Mouse (Mus musculus): ENCODE results near the gene Rmdn2. TPM values are rescaled to one million over a fixed set of nuclear protein-coding genes. Genes with fewer than 3 reads are reported as not detected.

Rmdn2 gene
- total RNA-seq, 2 experiments from 2014 or later, result 12.2 to 14.7 TPM

- peak; percentile 67 to 73 for DNase-seq (ENCODE audit: low spot score in 2 of 2)
- intact Hi-C loops (cut with DNase I), result no loop called here
These were observed 3.3 kb downstream of the Rmdn2 start for GRCm38 (mm10) chr17:79614691-79615588.

GRCm38 (mm10) chr17:79615897-79616296, 4.2 kb downstream of the Rmdn2 start:
- intact Hi-C loops (cut with DNase I), result no loop called here
- DNase-seq (ENCODE audit: low spot score in 2 of 2), result no peak

GRCm38 (mm10) chr17:79616621-79617020, 5.0 kb downstream of the Rmdn2 start:
- intact Hi-C loops (cut with DNase I), result no loop called here
- no peak for DNase-seq (ENCODE audit: low spot score in 2 of 2)

- intact Hi-C loops (cut with DNase I), result no loop called here
- DNase-seq (ENCODE audit: low spot score in 2 of 2), result no peak
These were observed 6.8 kb downstream of the Rmdn2 start for GRCm38 (mm10) chr17:79618455-79618854.

GRCm38 (mm10) chr17:79618984-79619383, 7.3 kb downstream of the Rmdn2 start:
- no peak for DNase-seq (ENCODE audit: low spot score in 2 of 2)
- intact Hi-C loops (cut with DNase I), result no loop called here

GRCm38 (mm10) chr17:79622050-79622449, 10.4 kb downstream of the Rmdn2 start:
- intact Hi-C loops (cut with DNase I), result no loop called here
- no peak for DNase-seq (ENCODE audit: low spot score in 2 of 2)

- intact Hi-C loops (cut with DNase I), result no loop called here
These were observed 10.9 kb downstream of the Rmdn2 start for GRCm38 (mm10) chr17:79622574-79622973.

GRCm38 (mm10) chr17:79623841-79624240, 12.2 kb downstream of the Rmdn2 start:
- intact Hi-C loops (cut with DNase I), result no loop called here
- no peak for DNase-seq (ENCODE audit: low spot score in 2 of 2)

More at GRCm38 (mm10) chr17:79622574-79622973, 10.9 kb downstream of the Rmdn2 start:
- no peak for DNase-seq (ENCODE audit: low spot score in 2 of 2)

GRCm38 (mm10) chr17:79626241-79626816, 14.7 kb downstream of the Rmdn2 start:
- peak in 1 of 2 experiments; percentile 13 for DNase-seq (ENCODE audit: low spot score in 2 of 2)
- intact Hi-C loops (cut with DNase I), result no loop called here

GRCm38 (mm10) chr17:79649893-79650292, 38.2 kb downstream of the Rmdn2 start:
- no peak for DNase-seq (ENCODE audit: low spot score in 2 of 2)
- intact Hi-C loops (cut with DNase I), result no loop called here

- intact Hi-C loops (cut with DNase I), result no loop called here
- DNase-seq (ENCODE audit: low spot score in 2 of 2), result no peak
These were observed 38.6 kb downstream of the Rmdn2 start for GRCm38 (mm10) chr17:79650297-79650696.

GRCm38 (mm10) chr17:79653171-79653570, 41.5 kb downstream of the Rmdn2 start:
- intact Hi-C loops (cut with DNase I), result no loop called here
- no peak for DNase-seq (ENCODE audit: low spot score in 2 of 2)

- DNase-seq (ENCODE audit: low spot score in 2 of 2), result no peak
- intact Hi-C loops (cut with DNase I), result no loop called here
These were observed 42.5 kb downstream of the Rmdn2 start for GRCm38 (mm10) chr17:79654187-79654586.

GRCm38 (mm10) chr17:79657785-79658184, 46.1 kb downstream of the Rmdn2 start:
- intact Hi-C loops (cut with DNase I), result no loop called here
- DNase-seq (ENCODE audit: low spot score in 2 of 2), result no peak

- DNase-seq (ENCODE audit: low spot score in 2 of 2), result no peak
- intact Hi-C loops (cut with DNase I), result no loop called here
These were observed 46.8 kb downstream of the Rmdn2 start for GRCm38 (mm10) chr17:79658452-79658851.

GRCm38 (mm10) chr17:79658863-79659262, 47.2 kb downstream of the Rmdn2 start:
- intact Hi-C loops (cut with DNase I), result no loop called here
- no peak for DNase-seq (ENCODE audit: low spot score in 2 of 2)

GRCm38 (mm10) chr17:79661387-79661786, 49.7 kb downstream of the Rmdn2 start:
- intact Hi-C loops (cut with DNase I), result no loop called here
- peak; percentile 67 to 80 for DNase-seq (ENCODE audit: low spot score in 2 of 2)

- no peak for DNase-seq (ENCODE audit: low spot score in 2 of 2)
- intact Hi-C loops (cut with DNase I), result loop anchor here (2.0 kb wide), 1 partner anchor 179 kb away; no protein-coding TSS in a partner anchor
These were observed 50.2 kb downstream of the Rmdn2 start for GRCm38 (mm10) chr17:79661848-79662247.

GRCm38 (mm10) chr17:79663393-79664105, 51.9 kb downstream of the Rmdn2 start:
- DNase-seq (ENCODE audit: low spot score in 2 of 2), result peak; percentile 31 to 71
- intact Hi-C loops (cut with DNase I), result loop anchor here (2.0 kb wide), 1 partner anchor 177 kb away; no protein-coding TSS in a partner anchor

- intact Hi-C loops (cut with DNase I), result no loop called here
These were observed 52.4 kb downstream of the Rmdn2 start for GRCm38 (mm10) chr17:79664106-79664417.

More at GRCm38 (mm10) chr17:79664106-79664417, 52.4 kb downstream of the Rmdn2 start:
- no peak for DNase-seq (ENCODE audit: low spot score in 2 of 2)
